Mouse (Mus musculus) embryo, embryonic 11.5 days (tissue): ENCODE measurements around the gene Qdpr.
"Not testable (repeated sequence)": the region's sequence is repeated elsewhere in the genome, so short reads cannot be mapped to it uniquely, and the experiment has no call there.

Experiments used
- DNase-seq: peaks from one replicate; pipeline ENCODE4 v3.0.0-alpha.2; 2012; ENCODE audit warnings: low read depth, low spot score

Gene Qdpr

GRCm38 (mm10) chr5:45453451-45453850 is 3.4 kb upstream of the Qdpr start, which contains the start of gene Clrn2:
Gene Clrn2 (plus strand): TSS chr5:45453751.
- DNase-seq: no peak

GRCm38 (mm10) chr5:45449206-45449605 is 830 bp downstream of the Qdpr start:
- no peak for DNase-seq

- no peak for DNase-seq
Observed at GRCm38 (mm10) chr5:45448676-45449075, 1.4 kb downstream of the Qdpr start.

- no peak for DNase-seq
Observed at GRCm38 (mm10) chr5:45444130-45444832, 5.8 kb downstream of the Qdpr start.

- DNase-seq: no peak
Observed at GRCm38 (mm10) chr5:45441745-45442144, 8.3 kb downstream of the Qdpr start.

- no peak for DNase-seq
Observed at GRCm38 (mm10) chr5:45441124-45441523, 8.9 kb downstream of the Qdpr start.

- DNase-seq: no peak
Observed at GRCm38 (mm10) chr5:45438301-45438700, 11.7 kb downstream of the Qdpr start.

GRCm38 (mm10) chr5:45437826-45438225 is 12.2 kb downstream of the Qdpr start:
- no peak for DNase-seq

- no peak for DNase-seq
Observed at GRCm38 (mm10) chr5:45435967-45436950, 13.8 kb downstream of the Qdpr start.

- no peak for DNase-seq
Observed at GRCm38 (mm10) chr5:45427891-45428290, 22.1 kb downstream of the Qdpr start.

- DNase-seq: no peak
Observed at GRCm38 (mm10) chr5:45426416-45427034, 23.5 kb downstream of the Qdpr start.

GRCm38 (mm10) chr5:45425771-45426170 is 24.3 kb downstream of the Qdpr start:
- not testable (repeated sequence) for DNase-seq

- DNase-seq: peak; percentile 55
Observed at GRCm38 (mm10) chr5:45424021-45424886, 25.8 kb downstream of the Qdpr start.

GRCm38 (mm10) chr5:45421881-45422844 is 27.9 kb downstream of the Qdpr start:
- no peak for DNase-seq

- no peak for DNase-seq
Observed at GRCm38 (mm10) chr5:45419841-45420638, 30.0 kb downstream of the Qdpr start.

GRCm38 (mm10) chr5:45417859-45418443 is 32.1 kb downstream of the Qdpr start:
- DNase-seq: no peak

- no peak for DNase-seq
Observed at GRCm38 (mm10) chr5:45416478-45416877, 33.6 kb downstream of the Qdpr start.

GRCm38 (mm10) chr5:45406129-45406528 is 43.9 kb downstream of the Qdpr start:
- no peak for DNase-seq

GRCm38 (mm10) chr5:45402632-45403031 is 47.4 kb downstream of the Qdpr start:
- DNase-seq: peak; percentile 51
